Mouse (Mus musculus): Measurements from ENCODE around the gene Tmem29.
"Not testable (repeated sequence)": the region's sequence is repeated elsewhere in the genome, so short reads cannot be mapped to it uniquely, and the experiment has no call there.

Tmem29 gene

DNA sequence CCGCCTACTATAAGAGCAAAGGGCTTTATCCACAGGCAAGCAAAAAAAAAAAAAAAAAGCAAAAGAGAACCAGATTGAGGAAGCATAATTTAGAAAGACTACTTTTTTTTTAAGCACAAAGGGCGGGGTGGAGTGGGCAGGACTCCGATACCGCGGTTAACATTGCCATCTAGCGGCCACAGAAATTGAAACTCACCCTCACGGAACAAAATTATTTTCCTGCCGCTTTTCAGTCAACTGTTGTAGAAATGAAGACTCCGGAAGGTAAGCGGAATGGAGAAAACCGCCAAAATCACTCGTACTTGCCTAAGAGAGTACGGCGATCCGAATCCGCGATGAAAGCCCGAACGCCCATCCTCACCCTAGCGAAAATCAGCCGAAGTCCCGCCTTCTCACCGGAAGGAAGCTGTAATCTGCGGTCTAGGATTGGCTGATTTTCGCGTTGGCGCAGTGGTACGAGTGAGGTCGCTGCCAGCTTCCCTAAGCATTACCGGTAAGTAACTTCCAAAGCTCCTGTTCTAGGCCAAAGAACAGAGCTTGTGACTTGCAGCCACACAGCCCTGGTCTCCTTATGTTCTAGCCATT, at the start of gene Tmem29:
TSS of gene Tmem29 (minus strand) at position 389 of the 585 bp plus-strand sequence.
- peak; percentile 89 for DNase-seq (ENCODE audit: low read depth)

GRCm38 (mm10) chrX:150508696-150509095, 49.7 kb upstream of the Tmem29 start:
- DNase-seq (ENCODE audit: low read depth) = no peak

DNA sequence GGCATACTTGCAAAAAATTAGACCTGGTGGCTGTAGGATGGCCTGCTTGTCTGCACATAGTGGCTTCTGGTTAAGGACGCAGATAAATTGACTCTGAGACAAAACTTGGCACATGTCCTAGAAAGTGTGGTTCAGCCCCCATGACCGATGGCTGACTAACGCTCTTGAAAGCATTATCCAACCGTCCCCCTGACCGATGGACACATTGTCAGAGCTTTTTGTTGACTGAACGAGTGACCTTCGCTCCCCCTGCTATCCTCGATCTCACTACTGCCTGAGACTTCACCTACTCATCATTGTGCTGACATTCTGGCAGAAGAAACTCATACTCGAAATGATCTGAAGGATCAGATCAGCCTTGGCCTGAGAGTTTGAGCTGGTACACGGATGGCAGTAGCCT, 28.9 kb upstream of the Tmem29 start:
- not testable (repeated sequence) for DNase-seq (ENCODE audit: low read depth)

GRCm38 (mm10) chrX:150486314-150487030, 27.5 kb upstream of the Tmem29 start:
- DNase-seq (ENCODE audit: low read depth) = not testable (repeated sequence)

DNA sequence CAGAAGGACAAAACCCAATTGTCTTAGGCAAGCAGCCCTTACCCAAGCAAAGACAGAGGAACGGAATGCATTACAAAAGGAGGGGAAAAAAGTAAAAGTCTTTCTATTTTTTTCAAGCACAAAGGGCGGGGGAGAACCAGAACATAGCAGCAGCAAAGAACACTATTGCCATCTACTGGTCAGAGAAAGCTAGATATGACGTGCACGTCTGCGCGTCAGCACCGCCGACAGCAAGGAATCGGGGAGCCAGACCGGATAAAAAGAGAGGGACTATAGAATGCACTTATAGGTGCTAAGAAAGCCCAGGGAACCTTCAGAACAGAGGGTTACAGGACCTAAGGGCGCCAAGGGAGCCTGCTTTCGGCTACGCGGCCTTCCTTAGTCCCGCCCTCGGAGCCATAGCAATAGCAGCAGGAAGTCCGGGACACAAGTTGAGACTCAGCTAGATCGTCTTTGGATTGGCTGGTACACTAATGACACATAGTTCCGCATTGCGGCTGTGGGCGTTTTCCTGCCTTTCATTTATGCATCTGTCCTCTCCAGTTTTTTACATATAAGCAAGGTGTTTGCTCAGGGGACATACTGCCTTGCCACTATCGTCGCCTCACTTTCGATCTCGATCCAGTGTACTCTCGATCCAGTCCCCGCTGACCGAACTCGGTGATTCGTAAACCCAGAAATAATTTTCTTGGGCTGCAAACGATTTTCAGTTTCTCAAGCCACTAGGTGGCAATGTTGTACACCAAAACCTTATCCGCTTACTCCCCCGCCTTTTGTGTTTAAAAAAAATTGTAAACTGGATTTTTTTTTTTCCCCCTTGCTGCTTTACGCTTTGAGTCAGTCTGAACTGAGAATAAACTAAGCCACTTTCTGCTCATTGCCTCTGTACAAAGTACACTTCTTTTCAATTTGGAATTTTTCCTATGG, 19.2 kb upstream of the Tmem29 start:
- peak; percentile 91 for DNase-seq (ENCODE audit: low read depth)

DNA sequence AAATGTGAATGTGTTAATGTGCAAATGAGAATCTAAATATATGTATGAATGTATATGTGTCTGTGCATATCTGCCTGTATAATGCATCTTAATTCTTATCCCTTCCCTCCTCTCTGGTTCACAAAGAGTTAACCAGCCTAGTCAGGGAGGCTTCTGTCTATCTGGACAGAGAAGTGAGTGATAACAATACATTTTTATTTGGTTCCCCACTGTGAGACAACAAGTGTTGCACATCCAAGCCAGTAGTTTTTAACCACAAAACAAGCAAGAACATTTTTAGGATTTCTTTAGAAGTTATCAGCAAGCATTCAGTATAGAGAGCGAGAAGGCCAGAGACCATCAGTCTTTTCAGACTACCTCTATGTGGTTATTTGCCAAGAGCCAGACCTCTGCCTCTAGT, 12.5 kb upstream of the Tmem29 start:
- DNase-seq (ENCODE audit: low read depth) = no peak

- DNase-seq (ENCODE audit: low read depth) = no peak
Measured at GRCm38 (mm10) chrX:150468266-150468665, 9.3 kb upstream of the Tmem29 start.

GRCm38 (mm10) chrX:150466817-150467216, 7.9 kb upstream of the Tmem29 start:
- DNase-seq (ENCODE audit: low read depth) = not testable (repeated sequence)

DNA sequence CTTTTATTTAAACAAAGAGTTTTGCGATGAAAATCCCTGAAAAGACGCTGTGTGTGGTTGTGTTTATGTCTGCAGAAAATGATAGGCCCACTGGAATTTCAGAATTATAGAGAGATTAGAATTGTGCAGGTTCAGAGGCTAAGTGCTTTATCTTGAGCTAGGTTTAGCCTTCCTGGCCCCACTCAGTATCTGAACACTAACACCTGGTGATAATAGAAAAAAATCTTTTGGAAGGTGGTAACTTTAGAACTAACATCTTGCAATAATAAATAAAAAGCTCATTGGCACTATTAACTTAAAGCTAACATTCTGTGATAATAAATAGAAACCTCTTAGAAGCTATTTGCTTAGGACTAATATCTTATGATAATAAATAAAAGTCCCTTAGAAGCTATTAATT, 1.2 kb upstream of the Tmem29 start:
- no peak for DNase-seq (ENCODE audit: low read depth)

DNA sequence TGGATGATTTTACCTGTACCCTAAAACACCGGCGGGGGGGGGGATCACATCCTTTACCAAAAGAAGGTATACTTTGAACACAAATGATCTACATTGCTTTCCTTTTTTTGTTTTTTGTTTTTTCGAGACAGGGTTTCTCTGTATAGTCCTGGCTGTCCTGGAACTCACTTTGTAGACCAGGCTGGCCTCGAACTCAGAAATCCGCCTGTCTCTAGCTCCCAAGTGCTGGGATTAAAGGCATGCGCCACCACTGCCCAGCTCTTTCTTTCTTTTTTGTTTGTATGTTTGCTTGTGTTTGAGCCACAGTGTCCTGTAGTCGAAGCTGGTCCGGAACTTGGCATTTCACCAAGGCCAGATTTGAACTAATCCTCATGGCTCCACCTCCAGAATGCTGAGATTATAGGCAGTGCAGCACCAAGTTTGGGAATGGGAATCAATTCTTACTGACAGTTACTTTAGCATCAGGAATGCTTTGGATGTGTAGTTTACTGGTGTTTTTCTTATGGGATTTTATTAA, 515 bp upstream of the Tmem29 start:
- DNase-seq (ENCODE audit: low read depth) = peak; percentile 4

DNA sequence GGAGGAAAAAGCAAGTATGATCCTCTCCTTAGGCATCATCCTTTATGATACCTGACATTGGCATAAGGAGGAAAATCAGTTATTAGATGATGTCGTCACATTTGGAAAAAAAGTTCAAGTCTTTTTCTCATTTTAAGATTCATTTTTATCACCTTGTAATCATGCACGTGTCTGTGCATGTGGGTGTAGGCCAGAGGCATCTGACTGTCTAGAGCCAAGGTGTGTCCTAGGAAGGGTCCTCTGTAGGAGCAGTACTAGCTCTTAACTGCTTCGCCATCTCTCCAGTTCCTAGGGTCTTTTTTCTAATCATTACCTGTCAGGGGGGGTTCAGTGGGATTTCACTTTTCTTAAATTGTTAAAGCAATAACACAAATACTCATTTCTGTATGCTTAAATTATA, 818 bp downstream of the Tmem29 start:
- DNase-seq (ENCODE audit: low read depth) = no peak

GRCm38 (mm10) chrX:150440505-150441338, 18.2 kb downstream of the Tmem29 start:
- DNase-seq (ENCODE audit: low read depth) = peak; percentile 77

DNA sequence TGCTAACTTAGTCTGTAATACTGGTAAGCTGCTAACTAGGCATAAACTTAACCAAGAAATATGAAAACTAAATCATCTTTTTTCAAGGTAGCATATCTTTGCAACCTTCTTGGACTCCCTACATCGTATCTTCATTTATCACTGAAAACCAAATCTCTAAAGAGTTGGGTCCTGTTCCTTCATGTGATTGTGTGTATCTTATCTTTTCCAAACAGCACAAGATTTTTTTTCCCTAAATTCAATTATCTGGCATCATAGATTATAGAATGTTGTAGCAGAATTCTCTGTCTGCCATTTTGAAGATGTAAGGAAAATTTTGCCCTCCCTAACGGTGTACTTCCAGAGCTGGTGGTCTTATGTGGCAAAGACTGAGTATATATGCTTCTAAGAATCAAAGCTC, 22.6 kb downstream of the Tmem29 start:
- DNase-seq (ENCODE audit: low read depth) = no peak

GRCm38 (mm10) chrX:150435367-150435766, 23.6 kb downstream of the Tmem29 start:
- no peak for DNase-seq (ENCODE audit: low read depth)

- DNase-seq (ENCODE audit: low read depth) = no peak
Measured at GRCm38 (mm10) chrX:150413505-150413904, 45.4 kb downstream of the Tmem29 start.
